Mouse (Mus musculus): ENCODE measurements around the gene Gm4952.
"Not testable (repeated sequence)": the region's sequence is repeated elsewhere in the genome, so short reads cannot be mapped to it uniquely, and the experiment has no call there.

Gm4952 gene

GRCm38 (mm10) chr19:12600684-12601480 is 1.1 kb downstream of the Gm4952 start:
- no peak for DNase-seq

- no peak for DNase-seq
These were observed 8.6 kb downstream of the Gm4952 start for GRCm38 (mm10) chr19:12608336-12608735.

- DNase-seq: no peak
These were observed 13.9 kb downstream of the Gm4952 start for GRCm38 (mm10) chr19:12613646-12614045.

- no peak for DNase-seq
These were observed 33.4 kb downstream of the Gm4952 start, which contains the start of gene Glyat for GRCm38 (mm10) chr19:12633176-12633575. Gene Glyat, plus strand, starts transcription at chr19:12633308.

- no peak for DNase-seq
These were observed 34.5 kb downstream of the Gm4952 start for GRCm38 (mm10) chr19:12634259-12634658.

- DNase-seq: no peak
These were observed 35.2 kb downstream of the Gm4952 start for GRCm38 (mm10) chr19:12634963-12635362.

- DNase-seq: no peak
These were observed 37.1 kb downstream of the Gm4952 start for GRCm38 (mm10) chr19:12636863-12637262.

- DNase-seq: no peak
These were observed 38.3 kb downstream of the Gm4952 start for GRCm38 (mm10) chr19:12638049-12638448.

- no peak for DNase-seq
These were observed 49.7 kb downstream of the Gm4952 start for GRCm38 (mm10) chr19:12649511-12649910.

- no peak for DNase-seq
These were observed 66.4 kb downstream of the Gm4952 start for GRCm38 (mm10) chr19:12666156-12666555.

- DNase-seq: not testable (repeated sequence)
These were observed 68.8 kb downstream of the Gm4952 start for GRCm38 (mm10) chr19:12668601-12669000.

- DNase-seq: no peak
These were observed 70.4 kb downstream of the Gm4952 start, which contains the start of gene Olfr1442 for GRCm38 (mm10) chr19:12670139-12670538. Gene Olfr1442, plus strand, starts transcription at chr19:12670439.

GRCm38 (mm10) chr19:12671051-12671450 is 71.3 kb downstream of the Gm4952 start:
- DNase-seq: no peak

GRCm38 (mm10) chr19:12677812-12678211 is 78.0 kb downstream of the Gm4952 start, which contains the start of gene Olfr1443:
Gene Olfr1443, plus strand, starts transcription at chr19:12678112.
- no peak for DNase-seq

Data from right cerebral cortex, postnatal 4 days (tissue).